ENCODE assay signal across 22 mouse cellular contexts in genomic region chr17:4331650-4332049, GRCm38 (mm10).
A peak's percentile ranks its signal among the peaks of the same experiment; 100 is the strongest.
DNase-seq lines count a peak whose midpoint lies in the region; ATAC-seq lines count a peak whose summit lies in the region.
"Had no signal": no experiment of that assay in that cellular context is flagged by ENCODE, and none has a peak within 500 bp of the region (broad histone marks: within the 10 kb centered on the region; RNA-seq: fewer than 3 reads in every experiment).

No protein-coding gene starts in this region.

- peak; percentile 29 for DNase-seq in embryo, embryonic 10 days (ENCODE audit: low spot score)
- no peak for DNase-seq in embryo, embryonic 11 days
- DNase-seq in limb, embryonic 11.5 days (ENCODE audit: low spot score): peak; percentile 28
- DNase-seq in limb, embryonic 10.5 days (ENCODE audit: low spot score): no peak
- peak; percentile 46 for DNase-seq in ZHBTc4 (ENCODE audit: low read depth, low spot score)
- DNase-seq in kidney, adult 8-10 months: no peak
- DNase-seq in liver, embryonic 11.5 days (ENCODE audit: low spot score): no peak
- DNase-seq: adrenal gland, postnatal 14 days; cerebellum, adult 18-20 months; gastrocnemius, postnatal 10 days; heart, adult 18-20 months; heart, postnatal 36 days; liver; liver, postnatal 0 days; lung, postnatal 10 days; right cerebral cortex, adult 18-20 months; thymus, adult 2 months had no signal

- H3K4me3 ChIP-seq in limb, embryonic 11.5 days (ENCODE audit: low read depth, low read length): no peak overlapping the region
- no peak overlapping the region for H3K4me3 ChIP-seq in limb, embryonic 10.5 days
- no peak overlapping the region for H3K4me3 ChIP-seq in embryonic facial prominence, embryonic 15.5 days (replicated peaks)
- H3K4me3 ChIP-seq in liver, embryonic 11.5 days (ENCODE audit: low read depth, low read length): no peak overlapping the region
- H3K4me3 ChIP-seq: hindbrain, embryonic 15.5 days had no signal

- H3K27me3 ChIP-seq in limb, embryonic 11.5 days (ENCODE audit: control insufficient read depth, insufficient read depth, low read length): no peaks in the 10 kb centered on the region
- H3K27me3 ChIP-seq in limb, embryonic 10.5 days (ENCODE audit: low read depth, poor library complexity, severe bottlenecking): no peaks in the 10 kb centered on the region
- H3K27me3 ChIP-seq in embryonic facial prominence, embryonic 15.5 days: no peaks in the 10 kb centered on the region
- H3K27me3 ChIP-seq in liver, embryonic 11.5 days (replicated peaks; ENCODE audit: control insufficient read depth, insufficient read depth, low read length): no peaks in the 10 kb centered on the region
- H3K27me3 ChIP-seq: hindbrain, embryonic 15.5 days; Patski had no signal

- H3K9me3 ChIP-seq in limb, embryonic 11.5 days (ENCODE audit: control insufficient read depth, low read length): no peaks in the 10 kb centered on the region
- H3K9me3 ChIP-seq in limb, embryonic 10.5 days (replicated peaks): no peaks in the 10 kb centered on the region
- no peaks in the 10 kb centered on the region for H3K9me3 ChIP-seq in embryonic facial prominence, embryonic 15.5 days (replicated peaks)
- no peaks in the 10 kb centered on the region for H3K9me3 ChIP-seq in liver, embryonic 11.5 days (ENCODE audit: control insufficient read depth, low read length)
- H3K9me3 ChIP-seq: hindbrain, embryonic 15.5 days had no signal

- no peak overlapping the region for H3K27ac ChIP-seq in limb, embryonic 11.5 days (replicated peaks; ENCODE audit: low read depth, low read length)
- no peak overlapping the region for H3K27ac ChIP-seq in limb, embryonic 10.5 days
- H3K27ac ChIP-seq in embryonic facial prominence, embryonic 15.5 days (replicated peaks): peak overlapping the region; percentile 48; the same call in 1 of the 2 replicates
- H3K27ac ChIP-seq in liver, embryonic 11.5 days (ENCODE audit: low read depth, low read length): no peak overlapping the region
- H3K27ac ChIP-seq: hindbrain, embryonic 15.5 days; kidney, postnatal 0 days had no signal

- H3K36me3 ChIP-seq in limb, embryonic 11.5 days (ENCODE audit: control insufficient read depth, insufficient read depth, low read length): no peaks in the 10 kb centered on the region
- no peaks in the 10 kb centered on the region for H3K36me3 ChIP-seq in limb, embryonic 10.5 days
- no peaks in the 10 kb centered on the region for H3K36me3 ChIP-seq in embryonic facial prominence, embryonic 15.5 days
- no peaks in the 10 kb centered on the region for H3K36me3 ChIP-seq in liver, embryonic 11.5 days (ENCODE audit: control insufficient read depth, insufficient read depth, low read length)
- H3K36me3 ChIP-seq: hindbrain, embryonic 15.5 days had no signal

- H3K4me2 ChIP-seq in limb, embryonic 11.5 days (ENCODE audit: low read depth, severe bottlenecking): no peak overlapping the region
- no peak overlapping the region for H3K4me2 ChIP-seq in embryonic facial prominence, embryonic 15.5 days (replicated peaks)
- no peak overlapping the region for H3K4me2 ChIP-seq in liver, embryonic 11.5 days
- H3K4me2 ChIP-seq: hindbrain, embryonic 15.5 days had no signal

- 46% methylated on average over 9 of the region's 9 CpGs for WGBS in limb, embryonic 11.5 days
- 58% methylated on average over 9 of the region's 9 CpGs for WGBS in limb, embryonic 10.5 days
- WGBS in embryonic facial prominence, embryonic 15.5 days: 54% methylated on average over 9 of the region's 9 CpGs
- WGBS in liver, embryonic 11.5 days: 79% methylated on average over 9 of the region's 9 CpGs

- no peaks in the 10 kb centered on the region for H3K4me1 ChIP-seq in limb, embryonic 11.5 days (ENCODE audit: control insufficient read depth, insufficient read depth, low read length)
- H3K4me1 ChIP-seq in limb, embryonic 10.5 days: peaks cover 5% of the 10 kb centered on the region; the same call in 1 of the 2 replicates
- H3K4me1 ChIP-seq in embryonic facial prominence, embryonic 15.5 days: no peaks in the 10 kb centered on the region
- H3K4me1 ChIP-seq in liver, embryonic 11.5 days (replicated peaks; ENCODE audit: control insufficient read depth, insufficient read depth, low read length): no peaks in the 10 kb centered on the region
- H3K4me1 ChIP-seq: hindbrain, embryonic 15.5 days had no signal

- no peak overlapping the region for H3K9ac ChIP-seq in limb, embryonic 11.5 days (ENCODE audit: low read length)
- no peak overlapping the region for H3K9ac ChIP-seq in embryonic facial prominence, embryonic 15.5 days
- H3K9ac ChIP-seq in liver, embryonic 11.5 days (ENCODE audit: low read depth, low read length): no peak overlapping the region
- H3K9ac ChIP-seq: hindbrain, embryonic 15.5 days; liver, postnatal 0 days had no signal

- no peak for ATAC-seq in limb, embryonic 11.5 days (ENCODE audit: insufficient number of reproducible peaks, low FRiP score, low TSS enrichment, low read depth)
- no peak for ATAC-seq in embryonic facial prominence, embryonic 15.5 days (ENCODE audit: insufficient number of reproducible peaks, low FRiP score, low TSS enrichment, low read depth)
- ATAC-seq in liver, embryonic 11.5 days (replicated peaks; ENCODE audit: low FRiP score): no peak
- ATAC-seq: intestine, embryonic 16.5 days; liver, postnatal 0 days; Patski had no signal

Comparison
In these comparisons a context has a peak if more than half of its experiments do, and no peak if none do; other contexts are left out.
1. DNase-seq: peak in embryo, embryonic 10 days (single experiment), limb, embryonic 11.5 days (single experiment) and ZHBTc4 (single experiment); none in embryo, embryonic 11 days (single experiment), limb, embryonic 10.5 days (single experiment), kidney, adult 8-10 months (0 of 2) and liver, embryonic 11.5 days (single experiment).